33 mouse cellular contexts compared by ENCODE assay signal in genomic region chr19:3540254-3540653, GRCm38 (mm10).
"Had no signal": no experiment of that assay in that cellular context is flagged by ENCODE, and none has a peak within 500 bp of the region (broad histone marks: within the 10 kb centered on the region; RNA-seq: fewer than 3 reads in every experiment).

No protein-coding gene starts in this region.

- H3K27ac ChIP-seq: left cerebral cortex, adult 2 months; limb, embryonic 10.5 days; limb, embryonic 12.5 days; limb, embryonic 13.5 days; limb, embryonic 15.5 days; liver, embryonic 12.5 days; liver, embryonic 13.5 days; liver, embryonic 14.5 days; liver, embryonic 15.5 days; lung, embryonic 15.5 days; macrophage; midbrain, embryonic 10.5 days; midbrain, embryonic 12.5 days; midbrain, embryonic 13.5 days; midbrain, embryonic 15.5 days; neural tube, embryonic 12.5 days had no signal

- H3K27me3 ChIP-seq: limb, embryonic 12.5 days; limb, embryonic 13.5 days; limb, embryonic 15.5 days; liver, embryonic 12.5 days; liver, embryonic 13.5 days; liver, embryonic 15.5 days; lung, embryonic 15.5 days; megakaryocyte, embryonic 14.5 days; midbrain, embryonic 12.5 days; midbrain, embryonic 13.5 days; midbrain, embryonic 15.5 days; neural tube, embryonic 12.5 days had no signal

- H3K4me1 ChIP-seq: limb, embryonic 10.5 days; limb, embryonic 12.5 days; limb, embryonic 13.5 days; lung, embryonic 15.5 days; midbrain, embryonic 10.5 days; midbrain, embryonic 12.5 days; neural tube, embryonic 12.5 days had no signal

- H3K9me3 ChIP-seq: limb, embryonic 10.5 days; limb, embryonic 12.5 days; limb, embryonic 13.5 days; limb, embryonic 15.5 days; liver, embryonic 12.5 days; liver, embryonic 13.5 days; liver, embryonic 15.5 days; lung, embryonic 15.5 days; megakaryocyte, embryonic 14.5 days; midbrain, embryonic 10.5 days; midbrain, embryonic 12.5 days; midbrain, embryonic 13.5 days; midbrain, embryonic 15.5 days; neural tube, embryonic 12.5 days had no signal

- ATAC-seq: liver, postnatal 0 days; lung, postnatal 0 days; midbrain, embryonic 13.5 days; midbrain, embryonic 15.5 days; midbrain, embryonic 16.5 days had no signal

- DNase-seq: left cerebral cortex, postnatal 4 days; liver; liver, embryonic 13.5 days; liver, postnatal 0 days; lung, adult 18-20 months; lung, adult 2 months; lung, embryonic 14.5 days; lung, postnatal 10 days; lung, postnatal 14 days; lung, postnatal 36 days; lung, postnatal 4 days; midbrain, embryonic 14.5 days had no signal

- H3K9ac ChIP-seq: limb, embryonic 12.5 days; limb, embryonic 13.5 days; limb, embryonic 15.5 days; liver, embryonic 12.5 days; liver, embryonic 13.5 days; liver, embryonic 14.5 days; liver, embryonic 15.5 days; liver, postnatal 0 days; lung, embryonic 14.5 days; lung, embryonic 15.5 days; midbrain, embryonic 12.5 days; midbrain, embryonic 13.5 days; midbrain, embryonic 15.5 days; neural tube, embryonic 12.5 days had no signal

- H3K4me3 ChIP-seq: left cerebral cortex, adult 2 months; limb, embryonic 10.5 days; limb, embryonic 12.5 days; limb, embryonic 13.5 days; limb, embryonic 15.5 days; liver, embryonic 12.5 days; liver, embryonic 13.5 days; liver, embryonic 15.5 days; lung, embryonic 15.5 days; megakaryocyte, embryonic 14.5 days; midbrain, embryonic 10.5 days; midbrain, embryonic 12.5 days; midbrain, embryonic 13.5 days; midbrain, embryonic 15.5 days; myocyte; neural tube, embryonic 12.5 days had no signal

- H3K4me2 ChIP-seq: limb, embryonic 12.5 days; limb, embryonic 13.5 days; limb, embryonic 15.5 days; liver, embryonic 11.5 days; liver, embryonic 12.5 days; liver, embryonic 13.5 days; liver, embryonic 15.5 days; lung, embryonic 14.5 days; lung, embryonic 15.5 days; midbrain, embryonic 11.5 days; midbrain, embryonic 12.5 days; midbrain, embryonic 13.5 days; midbrain, embryonic 15.5 days; neural tube, embryonic 12.5 days had no signal

- H3K36me3 ChIP-seq: midbrain, embryonic 15.5 days had no signal
